Mouse (Mus musculus) ovary, adult 18-20 months (tissue): ENCODE results near the gene Foxn4.
A peak's percentile ranks its signal among the peaks of the same experiment; 100 is the strongest.

ENCODE experiments used
- DNase-seq: peaks from one replicate; pipeline ENCODE4 v3.0.0; 2022; ENCODE audit warnings: low spot score, mixed read lengths

Gene Foxn4

GRCm38 (mm10) chr5:114279382-114280143, 6.0 kb upstream of the Foxn4 start:
- no peak for DNase-seq

- DNase-seq: no peak
Measured at GRCm38 (mm10) chr5:114275991-114276390, 2.4 kb upstream of the Foxn4 start.

GRCm38 (mm10) chr5:114275339-114275738, 1.7 kb upstream of the Foxn4 start:
- no peak for DNase-seq

GRCm38 (mm10) chr5:114269984-114270383, 3.6 kb downstream of the Foxn4 start:
- DNase-seq: no peak

- DNase-seq: no peak
Measured at GRCm38 (mm10) chr5:114269499-114269898, 4.1 kb downstream of the Foxn4 start.

GRCm38 (mm10) chr5:114268646-114269045, 5.0 kb downstream of the Foxn4 start:
- DNase-seq: peak; percentile 28

GRCm38 (mm10) chr5:114264791-114265190, 8.8 kb downstream of the Foxn4 start:
- no peak for DNase-seq

GRCm38 (mm10) chr5:114264030-114264459, 9.6 kb downstream of the Foxn4 start:
- DNase-seq: no peak

- DNase-seq: no peak
Measured at GRCm38 (mm10) chr5:114261494-114261893, 12.1 kb downstream of the Foxn4 start.

GRCm38 (mm10) chr5:114259495-114259894, 14.1 kb downstream of the Foxn4 start:
- peak; percentile 27 for DNase-seq

- DNase-seq: peak; percentile 26
Measured at GRCm38 (mm10) chr5:114248174-114248589, 25.4 kb downstream of the Foxn4 start.

- DNase-seq: no peak
Measured at GRCm38 (mm10) chr5:114246465-114246864, 27.1 kb downstream of the Foxn4 start.

- no peak for DNase-seq
Measured at GRCm38 (mm10) chr5:114239737-114240136, 33.9 kb downstream of the Foxn4 start.

- DNase-seq: no peak
Measured at GRCm38 (mm10) chr5:114238924-114239323, 34.7 kb downstream of the Foxn4 start.

GRCm38 (mm10) chr5:114228901-114229300, 44.7 kb downstream of the Foxn4 start:
- no peak for DNase-seq

- DNase-seq: no peak
Measured at GRCm38 (mm10) chr5:114226051-114226450, 47.6 kb downstream of the Foxn4 start.

GRCm38 (mm10) chr5:114218771-114219170, 54.8 kb downstream of the Foxn4 start:
- no peak for DNase-seq

- DNase-seq: no peak
Measured at GRCm38 (mm10) chr5:114213183-114213582, 60.4 kb downstream of the Foxn4 start.

GRCm38 (mm10) chr5:114206158-114206557, 67.4 kb downstream of the Foxn4 start:
- DNase-seq: no peak
